Mouse (Mus musculus): Measurements from ENCODE around the gene Naa80.
"Not testable (repeated sequence)": the region's sequence is repeated elsewhere in the genome, so short reads cannot be mapped to it uniquely, and the experiment has no call there.

Naa80 gene

GRCm38 (mm10) chr9:107573774-107574173 is 4.9 kb upstream of the Naa80 start:
- not testable (repeated sequence) for DNase-seq (ENCODE audit: low spot score)

GRCm38 (mm10) chr9:107575579-107576356 is 2.9 kb upstream of the Naa80 start:
- DNase-seq (ENCODE audit: low spot score): no peak

- no peak for DNase-seq (ENCODE audit: low spot score)
Observed at GRCm38 (mm10) chr9:107576357-107577107, 2.2 kb upstream of the Naa80 start, which contains the start of gene Hyal1. Hyal1 (plus strand) TSS chr9:107576927.

GRCm38 (mm10) chr9:107577871-107578270 is 816 bp upstream of the Naa80 start:
- DNase-seq (ENCODE audit: low spot score): no peak

GRCm38 (mm10) chr9:107579023-107579900 is 575 bp downstream of the Naa80 start:
- DNase-seq (ENCODE audit: low spot score): no peak

- peak; percentile 82 for DNase-seq (ENCODE audit: low spot score)
Observed at GRCm38 (mm10) chr9:107580501-107581317, 2.0 kb downstream of the Naa80 start, which contains the start of gene Hyal3. Hyal3 (plus strand) TSS chr9:107580818.

GRCm38 (mm10) chr9:107581584-107581983 is 2.9 kb downstream of the Naa80 start:
- no peak for DNase-seq (ENCODE audit: low spot score)

GRCm38 (mm10) chr9:107582509-107583062 is 3.9 kb downstream of the Naa80 start:
- DNase-seq (ENCODE audit: low spot score): no peak

GRCm38 (mm10) chr9:107583174-107583573 is 4.5 kb downstream of the Naa80 start:
- DNase-seq (ENCODE audit: low spot score): no peak

GRCm38 (mm10) chr9:107586504-107586903 is 7.8 kb downstream of the Naa80 start:
- no peak for DNase-seq (ENCODE audit: low spot score)

- peak; percentile 97 for DNase-seq (ENCODE audit: low spot score)
Observed at GRCm38 (mm10) chr9:107586974-107587832, 8.5 kb downstream of the Naa80 start, which contains the start of gene Ifrd2. Ifrd2 (plus strand) TSS chr9:107587642.

GRCm38 (mm10) chr9:107587833-107588639 is 9.3 kb downstream of the Naa80 start:
- no peak for DNase-seq (ENCODE audit: low spot score)

- no peak for DNase-seq (ENCODE audit: low spot score)
Observed at GRCm38 (mm10) chr9:107590058-107590772, 11.5 kb downstream of the Naa80 start.

- no peak for DNase-seq (ENCODE audit: low spot score)
Observed at GRCm38 (mm10) chr9:107590773-107591060, 12.0 kb downstream of the Naa80 start.

GRCm38 (mm10) chr9:107593101-107593976 is 14.7 kb downstream of the Naa80 start:
- no peak for DNase-seq (ENCODE audit: low spot score)

- DNase-seq (ENCODE audit: low spot score): no peak
Observed at GRCm38 (mm10) chr9:107594281-107595062, 15.8 kb downstream of the Naa80 start.

All from layer of hippocampus, adult 9-10 months (tissue).